Mouse (Mus musculus) midbrain, embryonic 10.5 days (tissue): ENCODE data around the gene Swi5. TPM values are rescaled to one million over a fixed set of nuclear protein-coding genes. Genes with fewer than 3 reads are reported as not detected.

Experiments
- DNase-seq: peaks from one replicate; pipeline ENCODE4 v3.0.0-alpha.2; 2017; ENCODE audit warnings: low spot score
- H3K27ac ChIP-seq: fragments of 300-500 bp; sonication (generic); replicated peaks from 2 replicates; pipeline ENCODE4 v1.5.1; 2016; ENCODE audit warnings: mild to moderate bottlenecking
- H3K27me3 ChIP-seq: fragments of 300-500 bp; sonication (generic); 2 replicates; pipeline ENCODE4 v1.6.1; 2016; ENCODE audit warnings: low read depth, mild to moderate bottlenecking; ENCODE audit not compliant: poor library complexity, severe bottlenecking
- H3K36me3 ChIP-seq: fragments of 300-500 bp; sonication (generic); 2 replicates; pipeline ENCODE4 v1.6.1; 2016; ENCODE audit warnings: mild to moderate bottlenecking, moderate library complexity
- H3K4me1 ChIP-seq: fragments of 300-500 bp; sonication (generic); 2 replicates; pipeline ENCODE4 v1.6.1; 2016
- H3K4me3 ChIP-seq: fragments of 300-500 bp; sonication (generic); 2 replicates; pipeline ENCODE4 v1.5.1; 2016; ENCODE audit warnings: mild to moderate bottlenecking, moderate library complexity
- H3K9me3 ChIP-seq: fragments of 300-500 bp; sonication (generic); replicated peaks from 2 replicates; pipeline ENCODE4 v1.6.1; 2016; ENCODE audit warnings: mild to moderate bottlenecking
- WGBS: fragments of 180-500 bp; shearing (Covaris S2); methylation state at CpG from one replicate; pipeline ENCODE4 v1.1.7; 2016; 5-methylcytosine and 5-hydroxymethylcytosine counted together
- polyA plus RNA-seq: library from polyadenylated mRNA; unstranded; fragments of >200 nt; fragmentation: Nextera tagmentation; extraction: Ambion mirVana; gene quantifications from 2 replicates; pipeline ENCODE4 v1.2.1, GENCODE M21; 2016

Gene Swi5
- 536 and 538 TPM in 2 replicates for polyA plus RNA-seq

GRCm38 (mm10) chr2:32287923-32288367 lies at the start of gene Swi5:
TSS of gene Swi5 (minus strand) at chr2:32288075.
- DNase-seq = peak; percentile 100
- Histone ChIP-seq H3K9me3 (no peaks in the 10 kb centered on the region), H3K27ac (peak within 1 kb of the TSS; percentile 95), H3K4me3 (peak within 1 kb of the TSS; percentile 100), H3K4me1 (peaks cover 23% of the 10 kb centered on the region), H3K36me3 (peaks cover 36% of the 10 kb centered on the region), H3K27me3 (no peaks in the 10 kb centered on the region)
- under 1% methylated on average over 41 of the region's 41 CpGs for WGBS

- peaks cover 36% of the 10 kb centered on the region for H3K27me3 ChIP-seq
- no peaks in the 10 kb centered on the region for H3K9me3 ChIP-seq
- H3K36me3 ChIP-seq = peaks cover 22% of the 10 kb centered on the region
- peaks cover 4% of the 10 kb centered on the region for H3K4me1 ChIP-seq
- no peak overlapping the region for H3K4me3 ChIP-seq
- no peak for DNase-seq
- no peak overlapping the region for H3K27ac ChIP-seq
- 52% methylated on average over 15 of the region's 15 CpGs for WGBS
Observed at GRCm38 (mm10) chr2:32335888-32336287, 48.0 kb upstream of the Swi5 start.

GRCm38 (mm10) chr2:32332159-32332558 lies 44.3 kb upstream of the Swi5 start:
- Histone ChIP-seq H3K36me3 (peaks cover 14% of the 10 kb centered on the region; the same call in 1 of the 2 replicates), H3K4me3 (no peak overlapping the region), H3K27me3 (peaks cover 28% of the 10 kb centered on the region), H3K27ac (no peak overlapping the region), H3K9me3 (no peaks in the 10 kb centered on the region), H3K4me1 (peaks cover 15% of the 10 kb centered on the region)
- 89% methylated on average over 5 of the region's 5 CpGs for WGBS
- DNase-seq = no peak

GRCm38 (mm10) chr2:32329531-32329930 lies 41.7 kb upstream of the Swi5 start:
- WGBS = 57% methylated on average over 6 of the region's 6 CpGs
- Histone ChIP-seq H3K4me3 (no peak overlapping the region), H3K36me3 (0 out of 2 replicates have a peak, but pooled peaks cover 2% of the 10 kb centered on the region), H3K4me1 (peaks cover 11% of the 10 kb centered on the region), H3K27me3 (0 out of 2 replicates have a peak, but pooled peaks cover 9% of the 10 kb centered on the region), H3K9me3 (no peaks in the 10 kb centered on the region), H3K27ac (peak overlapping the region; percentile 28; the same call in 1 of the 2 replicates)
- DNase-seq = no peak

GRCm38 (mm10) chr2:32328911-32329460 lies 41.1 kb upstream of the Swi5 start:
- H3K4me3 ChIP-seq = no peak overlapping the region
- WGBS = 40% methylated on average over 13 of the region's 13 CpGs
- no peaks in the 10 kb centered on the region for H3K9me3 ChIP-seq
- H3K36me3 ChIP-seq = no peaks in the 10 kb centered on the region
- H3K27me3 ChIP-seq = 0 out of 2 replicates have a peak, but pooled peaks cover 4% of the 10 kb centered on the region
- H3K4me1 ChIP-seq = peaks cover 11% of the 10 kb centered on the region
- H3K27ac ChIP-seq = peak overlapping the region; percentile 28
- DNase-seq = no peak

- Histone ChIP-seq H3K9me3 (no peaks in the 10 kb centered on the region), H3K27me3 (no peaks in the 10 kb centered on the region), H3K36me3 (no peaks in the 10 kb centered on the region), H3K4me3 (no peak overlapping the region), H3K4me1 (peaks cover 24% of the 10 kb centered on the region), H3K27ac (no peak overlapping the region)
- DNase-seq = no peak
- 87% methylated on average over 4 of the region's 4 CpGs for WGBS
Observed at GRCm38 (mm10) chr2:32327200-32327599, 39.3 kb upstream of the Swi5 start.

GRCm38 (mm10) chr2:32325342-32325741 lies 37.5 kb upstream of the Swi5 start:
- no peak overlapping the region for H3K27ac ChIP-seq
- H3K4me3 ChIP-seq = no peak overlapping the region
- peaks cover 34% of the 10 kb centered on the region for H3K4me1 ChIP-seq
- peaks cover 3% of the 10 kb centered on the region; the same call in 1 of the 2 replicates for H3K27me3 ChIP-seq
- no peaks in the 10 kb centered on the region for H3K9me3 ChIP-seq
- DNase-seq = no peak
- no peaks in the 10 kb centered on the region for H3K36me3 ChIP-seq
- whole genome bisulfite sequencing = 80% methylated on average over 7 of the region's 7 CpGs

- WGBS = 60% methylated on average over 4 of the region's 4 CpGs
- Histone ChIP-seq H3K4me3 (no peak overlapping the region), H3K9me3 (no peaks in the 10 kb centered on the region), H3K4me1 (peaks cover 43% of the 10 kb centered on the region), H3K27ac (no peak overlapping the region), H3K36me3 (no peaks in the 10 kb centered on the region), H3K27me3 (peaks cover 10% of the 10 kb centered on the region)
- no peak for DNase-seq
Observed at GRCm38 (mm10) chr2:32324322-32324721, 36.4 kb upstream of the Swi5 start.

- Histone ChIP-seq H3K9me3 (no peaks in the 10 kb centered on the region), H3K4me3 (no peak overlapping the region), H3K27me3 (peaks cover 20% of the 10 kb centered on the region), H3K36me3 (no peaks in the 10 kb centered on the region), H3K4me1 (peaks cover 44% of the 10 kb centered on the region), H3K27ac (no peak overlapping the region; the same call in 1 of the 2 replicates)
- no peak for DNase-seq
- 68% methylated on average over 7 of the region's 7 CpGs for WGBS
Observed at GRCm38 (mm10) chr2:32322754-32323741, 35.2 kb upstream of the Swi5 start.

- peak overlapping the region; percentile 10; the same call in 1 of the 2 replicates for H3K27ac ChIP-seq
- DNase-seq = no peak
- H3K4me3 ChIP-seq = no peak overlapping the region
- H3K9me3 ChIP-seq = no peaks in the 10 kb centered on the region
- peaks cover 33% of the 10 kb centered on the region for H3K27me3 ChIP-seq
- peaks cover 57% of the 10 kb centered on the region for H3K4me1 ChIP-seq
- H3K36me3 ChIP-seq = no peaks in the 10 kb centered on the region
- WGBS = 75% methylated on average over 9 of the region's 9 CpGs
Observed at GRCm38 (mm10) chr2:32321591-32322298, 33.9 kb upstream of the Swi5 start.

- 70% methylated on average over 11 of the region's 11 CpGs for WGBS
- Histone ChIP-seq H3K9me3 (no peaks in the 10 kb centered on the region), H3K4me1 (peaks cover 66% of the 10 kb centered on the region), H3K27me3 (peaks cover 43% of the 10 kb centered on the region), H3K27ac (0 out of 2 replicates have a peak overlapping the region, but pooled peaks have one; percentile 52), H3K4me3 (no peak overlapping the region), H3K36me3 (no peaks in the 10 kb centered on the region)
- DNase-seq = no peak
Observed at GRCm38 (mm10) chr2:32320721-32321120, 32.8 kb upstream of the Swi5 start.
